Mouse (Mus musculus) stomach, embryonic 16.5 days (tissue): ENCODE data around the gene Arg1. TPM values are rescaled to one million over a fixed set of nuclear protein-coding genes. Genes with fewer than 3 reads are reported as not detected.

ENCODE experiments used
- ATAC-seq: fragments of 200-750 bp; cut with Nextera tagmentation; 2 replicates; pipeline ENCODE4 v1.8.0; 2017; ENCODE audit warnings: moderate number of reproducible peaks, moderate TSS enrichment; ENCODE audit not compliant: insufficient read depth, low FRiP score
- H3K27ac ChIP-seq: fragments of 300-500 bp; sonication (generic); 2 replicates; pipeline ENCODE4 v1.5.1; 2014; ENCODE audit warnings: low read length
- H3K27me3 ChIP-seq: fragments of 300-500 bp; sonication (generic); 2 replicates; pipeline ENCODE4 v1.6.1; 2014; ENCODE audit warnings: low read length, control low read depth, mixed read lengths; ENCODE audit not compliant: control insufficient read depth, insufficient read depth
- H3K36me3 ChIP-seq: fragments of 300-500 bp; sonication (generic); 2 replicates; pipeline ENCODE4 v1.6.1; 2014; ENCODE audit warnings: low read length; ENCODE audit not compliant: control insufficient read depth, insufficient read depth
- H3K4me1 ChIP-seq: fragments of 300-500 bp; sonication (generic); 2 replicates; pipeline ENCODE4 v1.6.1; 2014; ENCODE audit warnings: low read length, control low read depth, mixed read lengths; ENCODE audit not compliant: control insufficient read depth, insufficient read depth
- H3K4me2 ChIP-seq: fragments of 300-500 bp; sonication (generic); 2 replicates; pipeline ENCODE4 v1.6.1; 2014; ENCODE audit warnings: low read depth, low read length, mixed read lengths
- H3K4me3 ChIP-seq: fragments of 300-500 bp; sonication (generic); replicated peaks from 2 replicates; pipeline ENCODE4 v1.5.1; 2014; ENCODE audit warnings: mild to moderate bottlenecking, low read length
- H3K9ac ChIP-seq: fragments of 300-500 bp; sonication (generic); 2 replicates; pipeline ENCODE4 v1.6.1; 2014; ENCODE audit warnings: low read length
- H3K9me3 ChIP-seq: fragments of 300-500 bp; sonication (generic); replicated peaks from 2 replicates; pipeline ENCODE4 v1.6.1; 2016; ENCODE audit warnings: low read length, control low read depth; ENCODE audit not compliant: control insufficient read depth
- WGBS: fragments of 180-500 bp; shearing (Covaris S2); extraction: QIAGEN DNeasy Blood & Tissue Kit; methylation state at CpG from one replicate; pipeline ENCODE4 v1.1.7; 2014; 5-methylcytosine and 5-hydroxymethylcytosine counted together
- polyA plus RNA-seq: library from polyadenylated mRNA; unstranded; fragments of >200 nt; fragmentation: Nextera tagmentation; extraction: Ambion mirVana; gene quantifications from 2 replicates; pipeline ENCODE4 v1.2.1, GENCODE M21; 2015

Gene Arg1
- polyA plus RNA-seq, 1 experiment from 2014 or later = 134 TPM

- peak overlapping the region; percentile 3 for H3K4me3 ChIP-seq
- ATAC-seq = no peak
- no peaks in the 10 kb centered on the region for H3K36me3 ChIP-seq
- peak overlapping the region; percentile 25; the same call in 1 of the 2 replicates for H3K27ac ChIP-seq
- no peak overlapping the region for H3K9ac ChIP-seq
- WGBS = 32% methylated on average over 15 of the region's 15 CpGs
- peak overlapping the region; percentile 28 for H3K4me2 ChIP-seq
- H3K27me3 ChIP-seq = no peaks in the 10 kb centered on the region
- peaks cover 12% of the 10 kb centered on the region for H3K4me1 ChIP-seq
- no peaks in the 10 kb centered on the region for H3K9me3 ChIP-seq
Observed at GRCm38 (mm10) chr10:24958280-24959042, 31.2 kb upstream of the Arg1 start.

GRCm38 (mm10) chr10:24953876-24954275 lies 26.6 kb upstream of the Arg1 start:
- peak; percentile 60; the same call in 1 of the 2 replicates for ATAC-seq
- H3K9me3 ChIP-seq = no peaks in the 10 kb centered on the region
- H3K4me2 ChIP-seq = no peak overlapping the region
- H3K4me3 ChIP-seq = no peak overlapping the region
- no peaks in the 10 kb centered on the region for H3K27me3 ChIP-seq
- H3K9ac ChIP-seq = no peak overlapping the region
- peaks cover 3% of the 10 kb centered on the region; the same call in 1 of the 2 replicates for H3K4me1 ChIP-seq
- H3K27ac ChIP-seq = no peak overlapping the region
- no peaks in the 10 kb centered on the region for H3K36me3 ChIP-seq
- WGBS = 68% methylated on average over 6 of the region's 6 CpGs

- Histone ChIP-seq H3K36me3 (no peaks in the 10 kb centered on the region), H3K4me1 (no peaks in the 10 kb centered on the region), H3K9ac (no peak overlapping the region), H3K4me2 (no peak overlapping the region), H3K9me3 (no peaks in the 10 kb centered on the region), H3K4me3 (no peak overlapping the region), H3K27me3 (no peaks in the 10 kb centered on the region), H3K27ac (no peak overlapping the region)
- 74% methylated on average over 7 of the region's 7 CpGs for WGBS
- no peak for ATAC-seq
Observed at GRCm38 (mm10) chr10:24952549-24952948, 25.3 kb upstream of the Arg1 start.

- Histone ChIP-seq H3K27ac (no peak overlapping the region), H3K4me3 (no peak overlapping the region), H3K4me1 (no peaks in the 10 kb centered on the region), H3K4me2 (no peak overlapping the region), H3K36me3 (no peaks in the 10 kb centered on the region), H3K27me3 (no peaks in the 10 kb centered on the region), H3K9me3 (no peaks in the 10 kb centered on the region), H3K9ac (no peak overlapping the region)
- ATAC-seq = no peak
- WGBS = 83% methylated on average over 8 of the region's 8 CpGs
Observed at GRCm38 (mm10) chr10:24951575-24951974, 24.3 kb upstream of the Arg1 start.

- WGBS = 70% methylated on average over 4 of the region's 4 CpGs
- Histone ChIP-seq H3K9me3 (no peaks in the 10 kb centered on the region), H3K36me3 (no peaks in the 10 kb centered on the region), H3K4me1 (no peaks in the 10 kb centered on the region), H3K9ac (no peak overlapping the region), H3K4me3 (no peak overlapping the region), H3K27ac (no peak overlapping the region), H3K27me3 (no peaks in the 10 kb centered on the region), H3K4me2 (no peak overlapping the region)
- ATAC-seq = no peak
Observed at GRCm38 (mm10) chr10:24950223-24950622, 22.9 kb upstream of the Arg1 start.

GRCm38 (mm10) chr10:24948278-24948677 lies 21.0 kb upstream of the Arg1 start:
- Histone ChIP-seq H3K9me3 (no peaks in the 10 kb centered on the region), H3K36me3 (no peaks in the 10 kb centered on the region), H3K27me3 (no peaks in the 10 kb centered on the region), H3K4me3 (no peak overlapping the region), H3K4me2 (no peak overlapping the region), H3K4me1 (no peaks in the 10 kb centered on the region), H3K27ac (no peak overlapping the region), H3K9ac (no peak overlapping the region)
- no peak; the same call in 1 of the 2 replicates for ATAC-seq
- WGBS = 33% methylated on average over 8 of the region's 8 CpGs

GRCm38 (mm10) chr10:24947871-24948270 lies 20.6 kb upstream of the Arg1 start:
- H3K9ac ChIP-seq = no peak overlapping the region
- no peak overlapping the region for H3K4me3 ChIP-seq
- ATAC-seq = no peak
- no peaks in the 10 kb centered on the region for H3K4me1 ChIP-seq
- H3K36me3 ChIP-seq = no peaks in the 10 kb centered on the region
- no peaks in the 10 kb centered on the region for H3K27me3 ChIP-seq
- H3K27ac ChIP-seq = no peak overlapping the region
- no peak overlapping the region for H3K4me2 ChIP-seq
- whole genome bisulfite sequencing = 63% methylated on average over 3 of the region's 3 CpGs
- no peaks in the 10 kb centered on the region for H3K9me3 ChIP-seq

GRCm38 (mm10) chr10:24930143-24930542 lies 2.9 kb upstream of the Arg1 start:
- Histone ChIP-seq H3K9me3 (no peaks in the 10 kb centered on the region), H3K27ac (no peak overlapping the region; the same call in 1 of the 2 replicates), H3K4me1 (0 out of 2 replicates have a peak, but pooled peaks cover 10% of the 10 kb centered on the region), H3K36me3 (no peaks in the 10 kb centered on the region), H3K27me3 (no peaks in the 10 kb centered on the region), H3K9ac (no peak overlapping the region), H3K4me3 (no peak overlapping the region), H3K4me2 (no peak overlapping the region)
- no peak for ATAC-seq
- 73% methylated on average over 6 of the region's 6 CpGs for WGBS

GRCm38 (mm10) chr10:24928072-24928471 lies 788 bp upstream of the Arg1 start:
- ATAC-seq = no peak
- H3K4me2 ChIP-seq = peak overlapping the region; percentile 28

More at GRCm38 (mm10) chr10:24928072-24928471, 788 bp upstream of the Arg1 start:
- Histone ChIP-seq H3K27me3 (no peaks in the 10 kb centered on the region), H3K4me3 (0 out of 2 replicates have a peak overlapping the region, but pooled peaks have one; percentile 15), H3K9me3 (no peaks in the 10 kb centered on the region), H3K36me3 (no peaks in the 10 kb centered on the region), H3K9ac (peak overlapping the region; percentile 24; the same call in 1 of the 2 replicates), H3K27ac (no peak overlapping the region), H3K4me1 (0 out of 2 replicates have a peak, but pooled peaks cover 10% of the 10 kb centered on the region)
- 7% methylated on average over 12 of the region's 12 CpGs for WGBS
